Mouse (Mus musculus): ENCODE results near the gene Agap2. TPM values are rescaled to one million over a fixed set of nuclear protein-coding genes. Genes with fewer than 3 reads are reported as not detected.

Agap2 gene
- 11.3 and 13.4 TPM in 2 replicates for polyA plus RNA-seq (2012; rRNA removed)

DNA sequence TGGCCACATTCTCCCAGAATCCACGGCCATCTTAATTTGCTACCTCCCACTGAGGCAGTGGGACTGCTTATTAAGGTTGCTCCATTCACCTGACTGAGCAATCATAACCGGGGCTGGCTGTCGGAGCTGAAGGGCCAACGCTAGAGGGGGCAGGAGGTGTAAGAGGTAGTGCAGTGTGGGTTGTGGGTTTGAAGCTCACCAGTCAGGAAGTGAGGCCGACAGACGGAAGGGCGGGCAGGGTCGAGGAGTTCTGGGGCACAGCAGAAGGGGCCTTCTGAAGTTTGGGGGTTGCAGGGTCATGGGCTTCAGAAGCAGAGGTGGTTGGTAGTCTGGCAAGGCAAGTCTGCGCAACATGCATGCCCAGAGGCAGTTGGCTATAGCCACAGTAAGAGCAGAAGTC lies at the start of gene Agap2:
Gene Agap2, plus strand, starts transcription at position 205 of the 400 bp plus-strand sequence.

DNA sequence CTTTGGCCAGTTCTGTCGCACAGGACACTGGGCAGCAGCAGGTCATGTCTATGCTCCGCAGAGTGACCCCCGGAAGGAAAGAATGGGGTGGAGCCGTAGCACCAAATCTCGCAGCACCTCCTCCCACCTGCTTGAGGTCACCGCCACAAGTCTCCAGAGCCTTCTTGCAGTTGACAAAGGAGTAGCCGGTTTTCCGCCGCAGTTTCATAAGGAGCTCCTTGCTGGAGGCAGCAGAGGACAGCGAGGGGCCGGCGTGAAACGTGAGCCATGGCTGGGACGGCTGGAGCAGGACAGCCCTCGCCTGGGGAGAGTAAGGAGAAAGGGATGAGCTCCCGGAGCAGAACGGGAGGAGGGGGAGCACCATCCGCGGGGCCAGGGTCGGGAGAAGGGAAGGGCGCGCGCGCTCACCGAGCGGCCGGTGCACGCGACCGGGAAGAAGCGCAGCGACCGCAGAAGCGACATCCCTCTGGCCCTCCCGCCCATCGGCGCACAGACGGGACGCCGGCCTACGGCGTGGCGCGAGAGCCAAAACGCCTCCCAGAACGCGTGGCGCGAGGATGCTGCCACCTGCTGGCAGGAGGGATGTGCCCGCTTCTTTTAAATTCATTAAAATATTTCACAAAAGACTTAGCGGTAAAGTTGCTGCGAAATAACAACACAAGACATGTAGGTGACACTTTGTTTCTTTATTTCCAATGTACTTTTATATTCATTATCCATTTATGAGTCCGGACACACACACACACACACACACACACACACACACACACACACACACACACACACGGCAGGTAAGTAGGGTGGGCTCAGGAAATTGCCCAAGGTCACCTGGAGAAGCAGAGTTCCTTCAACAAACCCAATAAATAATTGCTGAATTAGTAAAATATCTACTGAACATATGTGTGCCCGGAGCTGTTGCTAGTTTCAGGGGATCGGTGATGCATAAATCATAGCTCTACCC lies 44.5 kb upstream of the Agap2 start, which contains the start of gene Tsfm:
Gene Tsfm, minus strand, starts transcription at position 505 of the 961 bp plus-strand sequence.

DNA sequence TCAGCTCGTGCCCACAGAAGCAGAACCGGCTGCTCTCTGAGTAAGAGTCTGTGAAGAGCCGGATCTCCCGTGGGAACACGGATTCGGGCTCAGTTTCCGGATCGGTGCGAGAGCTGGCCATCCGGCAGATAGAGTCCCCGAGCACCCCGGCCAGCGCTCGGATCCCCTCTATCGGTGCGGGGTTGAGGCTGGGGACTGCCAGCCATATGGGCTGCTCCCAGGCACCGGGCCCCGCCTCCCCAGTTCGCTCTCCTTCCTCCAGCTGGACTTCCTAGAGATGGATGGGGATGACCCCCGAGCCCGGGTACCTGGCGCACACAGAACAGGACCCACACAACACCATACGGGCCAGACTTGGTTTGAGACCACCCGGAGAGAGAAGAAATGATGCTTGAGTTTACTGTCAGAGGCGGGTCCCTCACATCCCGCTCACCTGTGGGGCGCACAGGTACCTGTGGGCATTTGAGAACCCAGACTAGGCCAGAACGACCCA lies 33.8 kb upstream of the Agap2 start, which contains the start of the genes Mettl1 and Eef1akmt3:
Gene Mettl1, plus strand, starts transcription at position 141 of the 493 bp plus-strand sequence.
Gene Eef1akmt3, minus strand, starts transcription at position 240 of the 493 bp plus-strand sequence.

DNA sequence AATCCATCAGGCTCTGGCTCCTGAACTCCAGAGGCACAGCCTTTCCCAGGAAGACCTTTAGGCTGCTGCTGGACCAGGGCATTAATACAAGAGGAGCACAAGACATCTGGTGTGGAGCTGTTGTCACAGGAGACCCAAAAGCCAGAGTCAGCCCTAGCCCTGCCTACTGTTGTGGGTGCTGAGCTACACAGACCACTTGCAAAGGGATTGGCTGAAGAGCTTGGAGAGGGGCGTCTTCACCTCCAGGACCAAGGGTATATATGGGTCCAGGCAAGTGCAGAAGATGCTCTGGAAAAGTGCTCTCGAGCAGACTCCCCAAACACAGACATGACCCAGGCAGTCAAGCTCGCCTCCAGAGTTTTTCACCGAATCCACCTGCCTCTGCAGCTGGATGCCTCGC lies 27.1 kb upstream of the Agap2 start, which contains the start of gene Cyp27b1:
Gene Cyp27b1, plus strand, starts transcription at position 297 of the 400 bp plus-strand sequence.

DNA sequence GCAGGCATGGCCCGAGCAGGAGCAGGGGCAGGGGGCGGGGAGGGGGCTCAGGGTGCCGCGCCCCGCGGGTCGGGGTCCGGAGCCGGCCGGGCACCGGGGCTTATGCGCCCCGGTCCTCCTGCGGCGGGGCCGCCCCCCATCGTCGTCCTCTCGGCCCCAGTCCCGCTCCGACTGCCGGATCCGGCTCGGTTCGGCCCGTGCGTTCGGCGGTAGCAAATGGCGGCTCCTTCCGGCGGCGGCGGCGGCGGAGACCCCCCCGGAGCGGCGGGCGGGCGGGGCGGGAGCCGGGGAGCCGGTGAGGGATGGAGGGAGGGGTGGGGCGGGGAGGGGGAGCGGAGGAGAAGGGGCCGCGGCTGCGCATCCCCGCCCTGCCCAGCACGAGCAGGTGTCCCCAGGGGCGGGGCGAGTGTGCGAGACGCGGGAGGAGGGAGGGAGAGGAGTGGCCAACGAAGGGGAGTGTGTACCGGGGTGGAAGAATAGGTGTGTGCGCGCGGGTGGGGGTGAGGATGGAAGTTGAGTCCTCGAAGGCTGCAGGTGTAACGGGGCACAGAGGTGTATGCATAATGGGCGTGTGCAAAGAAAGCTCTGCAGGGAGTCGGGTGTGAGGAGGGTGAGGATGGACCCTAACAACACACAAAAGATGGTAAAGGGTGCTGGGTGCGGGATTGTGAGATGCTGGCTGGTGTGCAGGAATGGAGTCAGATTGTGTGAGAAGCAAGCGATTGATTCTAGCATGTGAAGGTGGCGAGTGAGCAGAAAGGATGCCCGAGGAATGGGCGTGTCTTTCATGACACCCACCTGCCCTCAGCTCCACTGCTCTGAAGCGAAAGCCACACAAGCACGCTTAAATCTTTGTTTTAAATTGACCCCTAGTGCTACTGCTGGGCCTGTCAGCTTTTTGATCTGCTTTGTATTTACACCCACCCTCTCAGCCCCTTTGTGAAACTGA lies 14.8 kb upstream of the Agap2 start, which contains the start of gene March9:
Gene March9, minus strand, starts transcription at position 217 of the 949 bp plus-strand sequence.

DNA sequence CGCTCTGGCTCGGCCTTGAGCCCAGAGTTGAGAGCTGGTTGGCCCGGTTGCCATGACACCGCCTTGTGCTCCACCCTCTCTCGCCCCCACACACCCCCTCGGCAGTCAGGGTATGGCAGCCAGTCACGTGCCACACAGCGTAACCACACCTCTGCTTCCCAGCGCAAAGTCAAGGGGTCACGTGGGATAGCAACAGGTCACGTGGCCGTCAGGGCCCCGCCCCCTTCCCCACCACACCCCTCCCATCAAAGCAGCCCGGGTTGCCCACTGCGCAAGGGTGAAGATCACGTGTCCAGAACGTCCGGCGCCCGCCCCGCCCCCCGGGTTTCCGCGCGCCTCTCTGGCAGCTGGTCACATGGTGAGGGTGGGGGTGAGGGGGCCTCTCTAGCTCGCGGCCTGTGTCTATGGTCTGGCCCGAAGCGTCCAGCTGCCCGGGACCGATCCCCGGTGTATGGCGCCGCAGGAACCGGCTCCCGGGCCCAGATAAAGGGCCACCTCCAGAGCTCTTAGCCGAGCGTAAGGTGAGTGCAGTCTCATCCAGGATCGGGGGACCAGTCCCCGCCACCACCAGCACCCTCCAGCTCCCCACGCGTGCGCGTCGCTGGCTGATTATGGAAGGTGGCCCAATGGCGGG lies 11.7 kb upstream of the Agap2 start, which contains the start of gene Cdk4:
Gene Cdk4, plus strand, starts transcription at position 296 of the 634 bp plus-strand sequence.

DNA sequence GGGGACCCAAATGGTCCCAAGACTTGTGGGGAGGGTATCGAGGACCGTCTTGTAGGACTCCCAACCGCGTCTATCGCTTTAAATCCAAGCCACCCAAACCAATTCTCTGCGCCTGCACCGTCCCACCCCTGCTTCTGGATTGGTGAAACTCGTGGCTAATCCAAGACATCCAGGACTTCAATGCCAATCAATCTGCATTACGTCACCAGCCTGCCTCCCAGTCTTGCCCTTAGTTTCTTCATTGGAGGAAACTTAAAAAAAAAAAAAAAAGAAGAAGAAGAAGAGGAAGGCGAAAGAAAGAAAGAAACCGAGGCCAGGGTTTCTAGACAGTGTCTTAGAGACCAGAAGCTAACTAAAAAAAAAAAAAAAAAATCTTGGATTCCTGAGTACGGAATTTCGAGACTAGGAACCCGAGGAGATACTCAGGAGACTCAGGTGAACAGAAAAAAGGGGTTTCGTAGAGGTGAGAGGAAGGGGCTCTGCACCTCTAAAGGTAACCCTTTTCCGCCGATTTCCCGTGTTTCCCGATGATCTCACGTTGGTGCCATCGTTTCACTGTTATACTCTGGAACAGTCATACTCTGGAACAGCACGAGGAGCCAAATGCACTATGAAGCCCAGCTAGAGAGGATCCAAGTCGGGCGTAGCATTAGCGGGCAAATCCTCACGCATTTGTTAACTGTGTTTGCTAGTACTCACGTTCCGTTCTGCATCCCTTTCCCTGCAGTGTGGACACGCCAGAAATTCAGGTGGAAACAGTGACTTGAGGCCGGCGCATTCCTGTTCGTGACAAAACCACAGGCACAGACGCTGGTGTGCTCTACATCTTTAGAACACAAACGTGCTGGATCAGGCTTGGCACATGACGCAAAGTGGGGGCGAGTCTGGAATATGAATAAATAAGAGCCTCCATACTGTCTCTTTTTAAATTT lies 4.6 kb upstream of the Agap2 start, which contains the start of gene Tspan31:
Gene Tspan31, minus strand, starts transcription at position 75 of the 932 bp plus-strand sequence.

DNA sequence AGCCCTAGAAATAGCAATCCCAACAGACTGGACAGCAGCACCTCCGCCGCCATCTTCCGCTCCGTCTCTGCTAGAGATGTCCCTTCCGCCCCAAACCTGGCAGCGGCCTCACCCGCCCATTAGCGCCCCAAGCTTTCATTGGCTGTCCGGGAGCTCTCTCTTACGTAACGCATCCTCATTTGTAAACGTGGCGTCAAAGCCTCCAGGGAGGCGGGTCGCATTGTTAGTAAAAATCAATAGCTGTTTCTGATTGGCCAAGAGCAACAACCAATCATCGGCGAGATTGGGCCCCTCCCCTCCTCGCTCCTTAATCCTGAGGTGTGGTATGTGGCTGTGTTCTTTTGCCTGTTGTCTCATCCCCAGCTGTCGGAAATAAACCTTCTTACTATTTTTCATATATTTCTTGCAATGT lies 46.0 kb downstream of the Agap2 start, which contains the start of gene Os9:
Gene Os9, minus strand, starts transcription at position 66 of the 412 bp plus-strand sequence.

Other genes starting within 250 kb of the Agap2 start
- 9.4 and 12.7 TPM in 2 replicates for gene Atp23, start 173.9 kb upstream of the Agap2 start, polyA plus RNA-seq (2012; rRNA removed)
- 78.5 and 118 TPM in 2 replicates for gene Ctdsp2, start 96.6 kb upstream of the Agap2 start, polyA plus RNA-seq (2012; rRNA removed)
- 0.60 and 0.84 TPM in 2 replicates for gene Avil, start 74.6 kb upstream of the Agap2 start, polyA plus RNA-seq (2012; rRNA removed)
- 50.4 and 63.2 TPM in 2 replicates for gene Tsfm, start 44.4 kb upstream of the Agap2 start, polyA plus RNA-seq (2012; rRNA removed)
- 34.0 and 37.1 TPM in 2 replicates for gene Mettl1, start 33.9 kb upstream of the Agap2 start, polyA plus RNA-seq (2012; rRNA removed)
- 0.25 and 0.45 TPM in 2 replicates for gene Eef1akmt3, start 33.8 kb upstream of the Agap2 start, polyA plus RNA-seq (2012; rRNA removed)
- gene Cyp27b1, start 27.0 kb upstream of the Agap2 start, polyA plus RNA-seq (2012; rRNA removed) = 0.24 and 0.43 TPM in 2 replicates
- gene March9, start 15.1 kb upstream of the Agap2 start, polyA plus RNA-seq (2012; rRNA removed) = 10.7 and 11.8 TPM in 2 replicates
- 1,762 and 2,065 TPM in 2 replicates for gene Cdk4, start 11.8 kb upstream of the Agap2 start, polyA plus RNA-seq (2012; rRNA removed)
- 83.8 and 112 TPM in 2 replicates for gene Tspan31, start 5.0 kb upstream of the Agap2 start, polyA plus RNA-seq (2012; rRNA removed)
- 53.8 and 114 TPM in 2 replicates for gene Os9, start 45.8 kb downstream of the Agap2 start, polyA plus RNA-seq (2012; rRNA removed)
- gene B4galnt1, start 89.9 kb downstream of the Agap2 start, polyA plus RNA-seq (2012; rRNA removed) = 8.4 and 8.8 TPM in 2 replicates
- 2.6 and 4.2 TPM in 2 replicates for gene Slc26a10, start 105.4 kb downstream of the Agap2 start, polyA plus RNA-seq (2012; rRNA removed)
- 107 and 115 TPM in 2 replicates for gene Arhgef25, start 114.8 kb downstream of the Agap2 start, polyA plus RNA-seq (2012; rRNA removed)
- 237 and 284 TPM in 2 replicates for gene Dtx3, start 120.4 kb downstream of the Agap2 start, polyA plus RNA-seq (2012; rRNA removed)
- gene Pip4k2c, start 136.3 kb downstream of the Agap2 start, polyA plus RNA-seq (2012; rRNA removed) = 18.0 and 21.0 TPM in 2 replicates
- 36.0 and 44.4 TPM in 2 replicates for gene Kif5a, start 188.1 kb downstream of the Agap2 start, polyA plus RNA-seq (2012; rRNA removed)
- gene Dctn2, start 191.1 kb downstream of the Agap2 start, polyA plus RNA-seq (2012; rRNA removed) = 190 and 214 TPM in 2 replicates
- 46.5 and 56.0 TPM in 2 replicates for gene Mbd6, start 213.7 kb downstream of the Agap2 start, polyA plus RNA-seq (2012; rRNA removed)
- 90.4 and 101 TPM in 2 replicates for gene Mars, start 236.5 kb downstream of the Agap2 start, polyA plus RNA-seq (2012; rRNA removed)
- 2.0 and 2.3 TPM in 2 replicates for gene Arhgap9, start 246.7 kb downstream of the Agap2 start, polyA plus RNA-seq (2012; rRNA removed)